Mouse (Mus musculus) thymus, postnatal 10 days (tissue): Measurements from ENCODE around the gene Syn3.

Source experiments
- DNase-seq, 2 experiments: peaks; one replicate each; pipeline ENCODE4 v3.0.0; 2021; ENCODE audit warnings: low spot score in 2 of 2

Gene Syn3

DNA sequence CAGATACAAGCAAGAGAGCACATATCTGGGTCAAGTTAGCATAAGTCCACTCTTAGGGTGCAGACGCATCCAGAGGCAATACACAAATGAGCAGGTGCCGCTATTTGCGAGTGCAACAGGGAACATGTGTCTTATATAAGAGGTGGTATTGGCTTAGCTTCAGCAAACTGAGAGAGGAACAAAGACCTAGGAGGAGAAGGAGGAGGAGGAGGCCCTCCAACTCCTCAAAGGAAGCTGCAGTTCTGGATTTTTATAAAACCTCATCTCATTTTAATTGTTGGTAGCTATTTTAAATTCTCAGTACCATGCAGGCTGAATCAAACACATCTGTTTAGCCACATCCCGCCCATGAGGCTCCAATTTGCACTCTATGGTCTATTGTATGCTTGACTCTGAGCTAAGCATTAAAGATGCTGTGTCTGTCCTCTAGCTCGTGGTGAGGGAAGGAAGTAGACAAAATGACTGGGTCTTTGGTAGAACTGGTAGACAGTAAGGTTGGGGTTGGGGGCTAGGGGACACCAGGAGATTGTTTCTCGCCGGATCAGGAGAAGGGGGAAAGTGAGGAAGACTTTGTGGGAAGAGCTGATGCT lies 219.0 kb downstream of the Syn3 start:
- DNase-seq, result no peak

DNA sequence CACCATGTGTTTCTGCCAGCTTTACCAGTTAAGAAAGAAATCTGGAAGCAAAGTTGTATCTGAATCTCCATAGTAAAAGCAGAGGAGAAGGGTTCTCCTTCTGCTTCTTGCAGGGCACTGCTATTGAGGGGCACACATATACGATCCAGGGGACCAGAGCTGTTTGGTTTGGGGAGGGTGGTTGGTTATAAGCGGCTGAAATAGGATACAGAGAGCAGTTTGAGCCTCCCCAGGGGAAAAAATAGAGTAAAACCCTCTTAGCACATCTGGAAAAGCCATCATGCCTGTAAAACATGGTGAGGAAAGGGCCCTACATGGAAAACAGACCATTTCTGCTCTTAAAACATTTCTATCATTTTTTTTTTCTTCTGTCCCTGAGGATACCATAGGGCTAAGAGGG lies 220.2 kb downstream of the Syn3 start:
- no peak for DNase-seq

DNA sequence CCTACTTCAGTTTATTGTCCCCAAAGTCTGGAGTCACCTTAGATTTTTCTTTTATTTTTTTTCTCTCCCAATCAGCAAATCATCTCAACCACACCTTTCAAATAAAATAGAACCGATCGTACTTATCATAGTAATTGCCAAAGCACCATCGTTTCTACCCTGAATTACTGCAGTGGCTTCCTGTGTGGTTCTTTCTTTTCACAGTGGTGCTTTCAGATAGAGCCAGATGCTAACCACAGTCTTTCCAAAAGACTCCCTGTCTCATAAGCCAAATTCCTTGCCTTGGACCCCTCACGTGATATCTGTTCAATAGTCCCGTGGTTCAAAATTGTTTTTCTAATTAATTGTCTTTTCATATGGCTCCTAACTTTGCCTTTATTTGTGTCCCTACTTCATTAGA lies 221.4 kb downstream of the Syn3 start:
- no peak for DNase-seq

DNA sequence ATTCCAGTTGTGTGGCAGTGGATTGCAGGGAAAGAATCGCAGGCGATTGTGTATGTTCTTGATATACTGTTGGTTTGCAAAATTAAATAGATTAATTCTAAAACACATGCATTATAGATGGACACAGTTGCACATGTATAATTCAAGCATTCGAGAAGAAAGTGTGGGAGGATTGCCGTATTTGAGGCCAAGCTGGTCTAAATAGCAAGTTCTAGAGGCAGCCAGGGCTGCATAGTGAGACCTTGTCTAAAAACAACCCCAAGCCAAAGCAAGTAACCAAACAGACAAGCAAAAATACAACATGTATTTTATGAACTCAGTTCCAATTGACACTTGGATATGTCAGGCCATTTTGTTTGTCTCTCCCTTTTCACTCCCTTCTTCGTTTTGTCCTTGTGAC lies 223.1 kb downstream of the Syn3 start:
- no peak for DNase-seq

DNA sequence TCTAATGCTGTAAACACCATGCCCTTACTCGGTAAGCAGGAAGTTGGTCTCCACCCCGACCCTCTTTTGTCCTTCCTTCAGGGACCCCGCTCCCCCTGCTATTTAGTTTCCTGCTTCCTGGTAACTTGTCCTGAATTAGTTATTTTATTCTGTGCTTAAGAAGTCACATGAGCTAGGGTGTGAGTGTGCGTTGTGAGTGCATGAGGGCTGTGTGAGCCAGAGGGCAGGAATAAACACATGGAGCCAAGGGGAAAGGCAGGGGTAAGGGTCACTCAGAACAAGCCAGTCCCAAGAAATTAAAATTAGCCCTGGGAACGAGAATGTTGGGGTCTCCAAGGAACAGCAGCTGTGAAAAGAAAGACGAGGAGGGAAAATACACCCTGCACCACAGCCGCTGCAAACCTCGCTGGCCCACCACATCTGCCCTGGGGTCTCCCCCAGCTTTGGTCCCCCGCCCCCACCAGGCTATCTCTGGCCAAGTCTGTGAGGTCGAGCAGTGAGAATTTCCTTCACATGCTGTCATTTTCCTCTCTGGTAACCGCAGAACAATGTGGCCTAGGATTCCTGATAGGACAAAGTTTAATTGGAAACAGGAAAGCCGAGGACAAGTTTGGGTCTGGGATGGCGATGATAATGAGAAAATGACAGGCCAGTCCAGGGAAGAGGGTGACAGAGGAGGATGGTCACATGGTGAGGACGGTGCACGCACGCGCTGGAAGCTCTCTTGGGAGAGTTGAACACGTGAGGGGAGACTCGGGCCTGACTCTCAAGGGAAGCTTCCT lies 225.1 kb downstream of the Syn3 start:
- no peak for DNase-seq

DNA sequence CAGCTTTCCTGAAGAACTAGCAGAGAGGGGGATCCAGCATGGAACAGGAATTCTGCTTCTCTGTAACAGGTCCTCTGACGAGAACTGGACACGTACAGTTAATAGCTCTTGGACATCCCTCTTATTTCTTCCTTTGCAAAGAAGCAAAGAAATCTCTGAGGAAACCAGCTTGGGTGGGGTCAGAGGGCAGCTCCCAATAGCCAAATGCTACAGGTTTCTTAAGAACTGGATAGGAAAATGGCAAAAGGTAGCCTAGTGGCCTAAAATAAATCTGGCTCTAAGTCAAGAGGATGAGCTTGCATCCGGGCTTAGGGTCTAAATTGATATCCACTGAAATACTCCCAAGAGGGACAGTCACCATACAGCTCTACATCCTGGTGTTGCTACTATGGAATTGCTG lies 225.9 kb downstream of the Syn3 start:
- no peak for DNase-seq

DNA sequence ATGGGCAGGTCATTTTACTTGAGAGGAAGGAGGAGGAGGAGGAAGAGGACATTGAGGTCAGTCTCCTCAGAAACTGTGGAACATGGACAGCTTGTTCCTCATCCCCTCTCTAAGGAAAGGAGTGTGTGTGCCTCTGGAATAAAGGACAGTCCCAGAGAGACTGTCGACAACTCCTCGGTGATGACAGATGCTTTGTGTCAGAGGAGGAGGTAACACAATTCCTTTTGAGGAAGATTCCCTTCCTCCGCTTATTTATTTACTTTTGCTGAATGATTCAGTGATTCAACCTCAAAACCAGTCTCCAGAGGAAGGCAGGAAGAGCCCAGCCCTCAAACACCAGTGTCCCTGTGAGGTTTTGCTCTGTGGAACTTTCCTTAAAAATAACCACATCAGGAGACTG lies 228.4 kb downstream of the Syn3 start:
- DNase-seq, result no peak

DNA sequence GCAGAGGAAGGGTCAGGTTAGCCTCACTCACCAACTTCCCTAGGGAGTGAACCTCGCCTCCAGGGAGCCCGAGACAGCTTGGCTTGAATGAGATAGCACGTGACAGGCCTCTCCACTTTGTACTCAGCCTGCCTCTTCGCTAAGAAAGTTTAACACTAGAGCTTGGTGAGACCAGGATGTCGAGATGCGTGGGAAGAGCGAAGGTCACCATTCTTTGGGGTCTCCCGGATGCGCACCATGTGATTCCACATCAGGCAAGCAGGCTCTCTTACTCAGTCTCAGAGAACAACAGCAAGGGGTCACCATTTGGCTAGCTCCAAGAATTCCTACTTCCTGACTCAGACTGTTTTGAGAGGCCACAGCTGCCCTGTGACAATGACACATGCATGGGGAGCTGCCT lies 234.1 kb downstream of the Syn3 start:
- DNase-seq, result no peak

DNA sequence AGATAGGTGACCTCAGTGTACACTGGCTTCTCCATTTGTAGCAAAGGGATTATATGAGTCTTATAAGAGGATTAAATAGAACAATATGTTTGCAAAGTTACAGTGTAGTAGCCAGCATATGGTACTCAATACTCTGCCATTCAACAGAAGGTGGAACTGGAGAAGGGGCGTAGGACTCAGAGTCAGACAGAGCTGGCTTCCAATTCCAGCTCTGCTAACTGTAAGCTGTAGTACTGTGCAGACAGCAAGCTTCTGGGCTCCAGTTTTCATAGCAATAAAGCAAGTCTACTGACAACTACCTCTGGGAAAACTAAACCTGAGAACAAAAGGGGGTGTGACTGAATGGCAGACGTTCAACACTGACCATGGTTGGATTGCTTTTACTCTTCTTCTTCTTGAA lies 237.0 kb downstream of the Syn3 start:
- no peak for DNase-seq

DNA sequence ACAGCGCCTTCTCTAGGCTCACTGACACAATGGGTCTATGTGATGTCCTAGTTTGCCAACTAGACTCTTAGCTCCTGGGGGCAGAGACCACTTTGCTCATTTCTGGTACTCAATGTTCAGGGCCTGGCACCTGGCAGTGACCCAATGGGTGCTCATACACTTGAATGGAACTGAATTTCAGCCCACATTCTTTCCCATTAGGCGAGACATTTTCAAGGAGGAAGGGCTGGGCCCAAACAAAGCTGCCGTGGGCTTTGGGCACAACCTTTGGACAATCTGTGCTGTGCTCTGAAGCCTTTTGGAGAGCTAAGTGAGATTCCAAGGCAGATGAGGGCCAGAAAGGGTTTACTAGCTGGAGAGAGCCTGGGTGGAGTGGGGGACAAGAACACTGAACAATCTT lies 239.7 kb downstream of the Syn3 start:
- DNase-seq, result no peak

DNA sequence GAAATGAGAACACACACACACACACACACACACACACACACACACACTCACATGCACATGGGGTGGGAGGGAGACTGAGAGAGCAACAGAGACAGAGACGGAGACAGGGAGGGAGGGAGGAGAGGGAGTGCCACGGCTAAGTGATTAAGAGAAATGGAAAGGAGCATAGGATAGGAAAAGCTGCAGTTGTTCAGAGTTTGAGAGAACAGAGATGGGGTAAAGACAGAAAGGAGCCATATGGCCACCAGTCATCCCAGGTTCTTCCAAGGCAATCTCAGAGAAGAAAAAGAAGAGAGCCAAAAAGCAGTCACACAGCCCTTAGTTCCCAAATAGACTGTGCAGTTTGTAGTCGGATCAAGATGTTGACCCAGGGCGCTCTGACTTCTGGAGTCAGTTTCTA lies 240.7 kb downstream of the Syn3 start:
- DNase-seq, result no peak

DNA sequence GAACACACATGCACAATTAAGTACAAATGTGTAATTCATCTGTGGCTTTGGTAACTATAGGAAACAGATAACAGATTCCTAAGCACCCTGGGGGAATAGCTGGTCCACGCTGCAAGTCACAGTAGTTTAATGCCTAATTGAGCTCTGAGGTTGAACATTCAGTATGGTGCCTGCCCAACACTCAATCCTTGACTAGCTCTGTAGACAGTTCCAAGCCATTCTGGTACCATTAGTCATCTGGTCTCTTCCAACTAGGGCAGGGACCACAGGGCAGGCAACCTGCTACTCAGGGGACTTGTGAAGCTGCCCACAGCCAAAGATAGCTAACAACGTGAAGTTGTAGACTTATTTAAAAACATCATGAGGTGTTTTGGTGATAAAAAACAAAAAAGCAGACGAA lies 241.7 kb downstream of the Syn3 start:
- DNase-seq, result no peak

DNA sequence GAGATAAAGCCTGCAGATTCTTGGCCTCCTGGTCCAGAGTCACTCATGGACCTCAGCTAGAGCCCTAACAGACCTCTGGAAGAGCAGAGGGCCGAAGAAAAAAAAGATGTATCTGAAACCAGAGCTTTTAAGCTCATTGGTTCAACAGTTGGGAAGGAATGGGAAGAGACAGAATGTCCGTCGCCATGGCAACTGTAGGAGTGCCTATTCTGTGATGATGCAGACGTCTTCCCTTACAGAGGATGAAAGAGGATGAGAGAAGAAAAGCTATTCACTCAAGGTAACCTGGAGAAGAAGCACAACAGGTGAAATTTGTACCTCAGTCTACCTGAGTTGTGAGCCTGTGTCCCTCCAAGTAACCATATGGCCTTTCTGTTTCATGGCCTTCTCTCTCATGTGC lies 242.5 kb downstream of the Syn3 start:
- no peak for DNase-seq

DNA sequence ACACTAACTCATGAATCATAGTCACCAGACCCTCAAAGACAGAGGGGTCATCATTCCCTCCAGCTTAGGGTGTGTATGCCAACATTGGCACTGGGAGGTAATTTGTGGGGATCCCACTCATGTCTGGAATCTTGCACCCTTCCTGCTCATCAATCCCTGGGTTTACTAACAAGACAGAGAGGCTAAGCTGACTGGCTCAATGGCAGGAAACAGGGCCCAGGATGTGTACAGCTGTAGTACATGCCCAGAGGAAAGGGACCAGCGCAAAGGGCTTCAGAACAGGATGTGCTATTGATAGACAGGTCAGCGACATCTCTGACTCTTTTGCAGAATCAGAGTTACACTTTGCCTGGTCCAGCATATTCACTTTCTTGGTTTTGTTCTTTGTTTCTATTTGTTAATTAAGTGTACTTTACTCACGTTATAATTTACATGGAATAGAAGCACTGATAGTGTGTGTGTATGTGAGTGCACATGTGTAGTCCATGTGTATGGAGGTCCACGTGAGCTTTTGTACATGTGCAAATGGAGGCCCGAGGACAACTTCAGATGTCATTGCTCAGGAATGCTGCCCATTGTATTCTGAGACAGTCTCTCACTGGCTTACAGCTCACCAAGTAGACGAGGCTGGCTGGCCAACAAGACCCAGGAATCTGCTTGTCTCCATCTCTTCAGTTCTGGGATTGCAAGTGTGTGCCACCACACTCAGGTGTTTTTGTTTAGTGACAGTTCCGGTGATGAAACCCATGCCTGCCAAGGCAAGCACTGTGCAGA lies 248.4 kb downstream of the Syn3 start:
- no peak for DNase-seq

DNA sequence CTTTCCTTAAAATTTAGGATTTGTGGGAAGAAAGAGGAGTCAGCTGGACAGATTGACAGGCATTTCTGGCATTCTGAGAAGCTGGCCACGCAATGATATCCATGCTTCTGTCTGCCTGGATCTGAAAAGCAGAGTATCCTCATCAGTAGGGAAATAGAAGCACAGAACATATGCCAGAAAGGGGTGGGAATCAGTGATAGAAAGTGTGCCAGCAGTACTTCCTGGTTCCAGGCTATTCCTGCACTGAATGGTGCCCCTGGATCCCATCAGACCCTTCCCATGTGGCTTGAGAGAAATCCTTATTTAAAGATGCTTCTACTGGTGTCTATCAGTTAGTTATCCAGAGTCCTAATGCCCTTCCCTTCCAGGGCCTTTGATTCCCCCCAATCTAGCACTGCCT lies 249.4 kb downstream of the Syn3 start:
- no peak for DNase-seq

DNA sequence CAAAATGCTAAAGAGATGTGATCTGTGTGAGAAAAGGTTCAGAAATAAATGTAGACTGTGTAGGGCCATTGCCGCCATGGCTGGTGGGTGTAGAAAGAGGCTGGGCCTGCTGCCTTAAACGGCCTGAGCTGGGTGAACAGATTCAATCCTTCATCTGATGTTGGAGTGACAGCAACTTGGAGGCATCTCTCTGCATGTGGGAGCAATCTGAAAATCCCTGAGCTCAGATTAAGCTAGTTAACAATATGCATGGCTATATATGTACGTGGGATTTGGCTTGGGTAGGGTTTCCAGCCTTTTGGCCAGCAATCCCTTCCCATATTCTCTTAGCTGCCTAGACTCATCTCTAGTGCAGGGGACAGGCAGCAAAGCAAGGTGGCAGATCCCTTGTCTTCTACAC lies 249.9 kb downstream of the Syn3 start:
- DNase-seq, result no peak

DNA sequence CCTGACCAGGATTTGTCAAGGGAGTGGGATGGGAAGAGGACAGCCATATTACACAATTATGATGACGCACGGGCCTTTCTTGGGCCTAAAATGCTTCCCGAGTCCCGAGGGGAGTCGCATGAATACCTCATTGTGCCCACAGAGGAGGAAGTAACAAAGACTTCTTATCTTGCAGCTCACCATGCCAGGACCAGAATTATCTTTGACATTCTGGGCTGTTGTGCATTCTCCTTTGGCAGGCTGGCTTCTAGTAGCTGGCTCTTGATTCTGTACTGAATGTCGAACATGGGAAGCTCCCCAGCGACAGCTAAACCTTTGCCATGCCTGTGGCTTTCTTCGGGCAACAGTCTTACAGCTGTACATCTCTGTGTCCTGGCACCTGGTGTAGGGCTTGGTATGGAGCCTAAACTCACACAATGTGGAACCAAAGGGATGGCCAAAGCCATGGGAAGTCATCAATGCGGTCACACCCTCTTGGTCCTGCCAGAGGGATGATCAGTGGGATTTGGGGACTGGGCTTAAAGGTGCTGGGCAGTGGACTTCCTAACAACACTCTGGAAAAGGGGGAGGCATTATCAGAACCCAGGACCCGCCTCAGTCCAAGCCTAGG lies 250.5 kb downstream of the Syn3 start:
- DNase-seq, result no peak

DNA sequence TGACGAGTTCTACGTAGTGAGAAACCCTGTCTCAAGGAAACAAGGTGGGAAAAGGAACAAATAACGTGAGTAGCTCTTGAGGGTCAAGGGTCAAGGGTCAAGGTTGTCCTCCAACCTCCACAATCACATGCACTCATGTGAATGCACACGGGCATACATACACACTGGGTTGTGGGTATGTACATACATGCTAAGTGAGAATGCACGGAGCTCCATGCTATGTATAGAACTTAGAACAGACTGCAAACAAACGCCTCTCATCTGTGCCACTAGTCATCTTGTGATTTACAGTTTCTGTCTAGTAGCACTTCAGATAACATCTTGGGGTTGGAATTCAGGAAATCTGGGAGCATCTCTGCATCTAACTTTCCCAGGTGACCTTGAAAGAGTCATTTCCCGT lies 253.3 kb downstream of the Syn3 start:
- no peak for DNase-seq

DNA sequence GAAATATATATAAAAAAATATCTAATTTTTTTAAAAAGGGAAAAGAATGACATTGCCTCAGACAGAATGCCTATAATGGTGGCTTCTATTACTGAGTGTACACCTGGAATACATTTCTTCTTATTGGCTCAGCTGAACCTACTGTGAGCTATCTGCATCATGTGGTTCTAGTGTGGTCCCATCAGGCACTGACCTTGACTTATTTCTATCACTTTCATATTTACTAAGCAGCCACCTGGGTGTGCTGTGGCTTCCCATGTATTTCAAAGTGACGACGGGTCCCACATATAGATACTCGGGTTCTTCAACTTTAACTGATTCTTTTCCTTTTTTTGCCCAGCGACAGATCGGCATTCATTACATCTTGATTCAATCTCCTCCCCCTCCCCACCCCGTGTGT lies 255.2 kb downstream of the Syn3 start:
- DNase-seq, result no peak

DNA sequence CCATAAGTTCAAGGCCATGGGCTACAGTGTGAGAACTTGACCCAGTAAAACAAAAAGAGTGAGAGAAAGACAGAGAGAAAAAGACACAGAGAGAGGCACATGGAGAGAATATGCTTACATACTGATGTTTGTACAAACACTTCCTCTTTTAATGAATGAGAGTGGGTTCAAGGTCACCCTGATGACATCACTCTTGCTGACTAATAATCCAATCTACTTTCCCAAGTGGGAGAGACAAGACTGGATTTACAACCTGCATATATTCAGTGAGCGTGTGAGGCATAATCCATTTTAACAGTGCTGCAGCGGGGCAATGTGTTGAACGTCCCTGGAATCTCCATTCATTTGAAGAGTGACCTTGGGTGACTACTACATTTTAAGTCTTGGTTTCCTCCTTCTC lies 256.0 kb downstream of the Syn3 start:
- no peak for DNase-seq

DNA sequence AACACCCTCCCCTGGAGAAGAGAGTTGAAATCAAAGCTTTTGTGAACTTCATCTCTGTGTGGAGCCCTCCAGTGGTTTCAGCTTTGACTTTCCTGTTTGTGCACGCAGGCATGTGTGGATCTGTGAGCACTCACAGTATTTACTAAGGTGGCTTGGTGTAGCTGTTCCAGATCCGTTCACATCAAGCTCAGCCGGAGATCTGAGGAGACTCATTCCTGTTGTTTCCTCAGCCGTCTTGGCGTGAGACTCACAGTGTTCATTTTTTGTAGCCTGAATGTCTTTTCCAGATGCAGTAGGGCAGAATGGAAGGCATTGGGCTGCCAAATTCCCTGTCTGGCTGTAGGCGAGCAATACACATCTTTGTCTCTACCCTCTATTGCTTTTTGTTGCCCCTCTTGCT lies 268.7 kb downstream of the Syn3 start:
- no peak for DNase-seq

DNA sequence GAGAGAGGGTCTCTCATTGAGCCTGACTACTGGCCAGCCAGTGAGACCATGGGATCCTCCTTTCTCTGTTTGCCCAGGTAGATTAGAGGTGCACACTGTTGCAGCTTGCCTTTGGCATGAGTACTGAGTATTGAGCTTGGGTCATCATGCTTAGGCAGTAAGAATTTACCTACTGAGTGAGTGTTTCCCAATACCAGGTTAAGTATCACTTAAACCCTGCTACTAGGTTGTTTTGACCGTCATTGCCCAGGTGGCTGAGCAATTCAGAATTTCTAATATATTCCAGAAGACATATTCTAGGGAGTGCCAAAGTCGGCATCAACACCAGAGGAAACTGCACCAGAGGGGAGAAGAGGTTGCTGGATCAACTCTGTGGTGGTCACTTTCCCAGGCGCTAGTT lies 273.2 kb downstream of the Syn3 start:
- DNase-seq, result no peak

DNA sequence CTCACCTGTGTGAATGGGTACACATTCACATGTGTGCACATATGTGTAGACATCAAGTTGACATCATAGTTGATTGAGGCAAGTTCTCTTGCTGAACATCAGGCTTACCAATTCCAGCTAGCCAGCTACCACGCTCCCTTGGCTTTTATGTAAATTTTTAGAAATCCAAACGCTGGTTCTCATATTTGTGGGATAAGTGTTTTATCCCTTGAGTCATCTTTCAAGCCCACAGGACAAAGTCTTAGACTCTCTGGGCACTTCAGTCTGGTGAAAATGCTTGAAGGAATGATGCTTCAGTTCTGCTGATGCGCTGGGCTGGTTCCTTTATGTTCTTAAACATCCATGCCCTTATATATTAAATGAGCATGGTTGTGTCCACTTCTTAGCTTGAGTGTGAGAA lies 279.7 kb downstream of the Syn3 start:
- no peak for DNase-seq
